Mouse (Mus musculus) frontal cortex, postnatal 14 days (tissue): ENCODE results near the gene Tjp2.
"Not testable (repeated sequence)": the region's sequence is repeated elsewhere in the genome, so short reads cannot be mapped to it uniquely, and the experiment has no call there.

Experiments used
- DNase-seq, 2 experiments: peaks; one replicate each; pipeline ENCODE4 v3.0.0; 2022; ENCODE audit warnings: low spot score in 2 of 2

Gene Tjp2

DNA sequence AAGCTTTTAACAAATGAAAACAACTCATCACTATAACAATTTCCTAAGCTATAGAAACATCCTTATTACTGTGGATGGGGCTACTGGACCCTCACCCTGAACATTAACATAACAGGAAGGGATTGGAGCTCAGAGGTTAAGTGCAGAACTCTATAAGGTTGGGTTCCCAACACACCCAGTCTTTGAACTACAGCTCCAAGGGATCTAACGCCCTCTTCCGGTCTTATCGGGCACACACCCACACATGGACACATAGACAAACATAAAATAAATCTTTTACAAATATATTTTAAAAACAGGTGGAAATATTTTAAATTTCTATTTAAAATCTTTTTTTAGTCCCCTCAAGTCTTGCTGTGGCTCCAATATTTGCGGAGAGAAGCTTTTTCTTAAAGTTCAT, 3.4 kb downstream of the Tjp2 start:
- no peak for DNase-seq

DNA sequence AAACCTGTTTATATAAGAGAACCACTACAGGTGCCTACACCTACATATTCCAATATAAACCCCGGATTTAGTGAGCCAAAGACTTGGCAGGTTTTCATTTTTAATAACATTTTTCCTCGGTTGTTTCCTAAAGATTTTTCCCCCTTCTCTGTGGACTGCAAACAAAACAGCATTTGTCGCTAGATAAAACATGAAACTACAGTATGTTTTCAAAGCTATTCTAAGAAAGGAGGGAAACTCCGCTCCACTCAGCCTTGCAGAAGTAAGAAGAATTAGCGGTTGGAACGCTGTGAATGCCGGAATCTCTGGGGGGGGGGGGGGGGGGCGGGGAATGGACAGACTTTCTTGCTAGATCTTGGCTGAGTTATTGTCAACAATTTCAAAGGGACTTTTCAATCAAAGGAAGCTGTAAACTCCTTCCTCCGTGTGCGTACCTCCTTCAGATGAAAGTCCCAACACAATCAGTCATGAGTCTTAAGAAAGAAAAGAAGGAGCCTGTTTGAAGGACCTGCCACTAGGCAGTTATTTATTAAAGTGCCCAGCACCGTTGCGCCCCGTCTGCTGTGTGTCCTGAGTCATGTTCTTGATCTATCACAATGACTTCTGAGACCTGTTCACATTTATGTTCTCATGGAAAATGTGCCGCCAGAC, 3.9 kb downstream of the Tjp2 start:
- DNase-seq = no peak

DNA sequence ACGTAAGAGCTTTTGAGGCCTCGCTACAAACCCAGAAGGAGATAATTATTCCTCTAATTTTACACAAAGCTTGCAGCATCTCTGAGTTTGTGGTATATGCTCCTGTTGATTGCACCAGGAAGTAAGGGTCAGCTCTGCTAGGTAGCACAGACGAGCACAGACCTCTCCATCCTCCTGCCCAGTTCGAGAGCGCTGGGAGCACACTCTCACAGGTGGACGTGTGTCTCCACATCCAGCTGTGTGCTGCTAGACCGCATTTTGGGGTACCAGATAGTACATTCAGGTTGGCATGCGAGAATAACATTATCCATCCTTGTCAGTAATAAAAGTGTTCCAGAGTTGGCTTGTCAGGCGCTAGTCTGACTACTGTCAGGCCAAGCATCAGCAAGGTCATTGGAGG, 5.8 kb downstream of the Tjp2 start:
- DNase-seq = no peak

DNA sequence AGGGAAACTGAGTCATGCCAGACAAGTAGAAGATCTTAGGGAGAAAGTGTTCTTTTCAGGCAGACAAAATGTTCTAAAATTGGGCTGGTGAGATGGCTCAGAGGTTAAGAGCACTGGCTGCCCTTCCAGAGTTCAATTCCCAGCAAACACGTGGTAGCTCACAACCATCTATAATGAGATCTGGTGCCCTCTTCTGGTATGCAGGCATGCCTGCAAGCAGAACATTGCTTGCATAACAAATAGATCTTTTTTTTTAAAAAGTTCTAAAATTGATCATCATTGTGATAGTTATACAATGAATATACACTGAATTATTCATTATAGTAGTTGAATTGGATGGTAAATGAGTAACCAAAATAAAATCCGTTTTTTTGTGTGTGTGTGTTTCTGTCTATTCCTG, 6.5 kb downstream of the Tjp2 start:
- no peak for DNase-seq

DNA sequence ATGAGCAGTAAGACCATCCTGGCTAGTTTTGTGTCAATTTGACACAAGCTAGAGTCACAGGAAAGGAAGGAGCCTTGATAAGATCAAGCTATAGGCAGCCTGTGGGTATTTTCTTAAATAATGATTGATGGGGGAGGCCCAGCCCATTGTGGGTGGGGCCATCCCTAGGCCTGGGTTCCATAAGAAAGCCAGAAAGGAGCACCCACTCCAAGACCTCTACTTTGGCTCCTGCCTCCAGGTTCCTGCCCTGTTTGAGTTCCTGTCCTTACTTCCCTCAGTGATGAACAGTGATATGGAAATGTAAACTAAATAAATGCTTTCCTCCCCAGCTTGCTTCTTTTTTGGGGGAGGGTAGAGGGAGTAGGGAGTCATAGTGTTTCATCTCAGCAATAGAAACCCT, 7.0 kb downstream of the Tjp2 start:
- no peak for DNase-seq

DNA sequence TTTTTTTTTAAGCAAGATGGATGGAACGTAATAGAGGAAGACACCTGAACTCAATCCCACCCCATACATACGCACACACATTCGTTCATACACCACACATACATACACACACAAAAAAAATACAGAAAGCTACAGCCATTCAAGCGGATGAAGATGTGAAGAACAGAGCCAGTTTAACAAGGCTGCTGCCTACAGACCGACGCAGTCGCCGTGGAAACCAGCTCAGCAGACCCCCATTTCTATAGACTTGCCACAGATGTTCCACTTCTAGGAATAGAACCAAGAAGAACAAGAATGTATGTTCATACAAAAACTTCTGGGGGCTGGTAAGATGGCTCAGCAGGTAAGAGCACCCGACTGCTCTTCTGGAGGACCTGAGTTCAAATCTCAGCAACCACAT, 8.1 kb downstream of the Tjp2 start:
- DNase-seq = no peak

DNA sequence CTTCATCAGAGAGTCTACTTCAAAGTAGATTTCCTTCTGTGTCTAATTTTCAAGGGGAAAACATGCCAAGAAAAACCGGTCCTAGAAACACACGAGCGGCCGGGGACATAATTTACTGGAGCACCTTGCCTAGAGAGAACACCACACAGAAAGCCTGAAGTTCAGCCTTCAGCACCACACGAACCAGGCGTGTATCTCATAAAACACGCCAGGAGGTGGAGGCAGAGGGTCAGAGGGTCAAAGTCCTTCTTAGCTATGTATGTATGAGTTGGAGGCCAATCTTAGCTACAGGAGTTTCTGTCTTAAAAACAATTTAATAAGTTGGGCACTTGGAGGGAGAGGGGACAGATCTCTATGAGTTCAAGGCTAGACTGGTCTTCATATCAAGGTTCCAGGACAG, 9.9 kb downstream of the Tjp2 start:
- no peak for DNase-seq

DNA sequence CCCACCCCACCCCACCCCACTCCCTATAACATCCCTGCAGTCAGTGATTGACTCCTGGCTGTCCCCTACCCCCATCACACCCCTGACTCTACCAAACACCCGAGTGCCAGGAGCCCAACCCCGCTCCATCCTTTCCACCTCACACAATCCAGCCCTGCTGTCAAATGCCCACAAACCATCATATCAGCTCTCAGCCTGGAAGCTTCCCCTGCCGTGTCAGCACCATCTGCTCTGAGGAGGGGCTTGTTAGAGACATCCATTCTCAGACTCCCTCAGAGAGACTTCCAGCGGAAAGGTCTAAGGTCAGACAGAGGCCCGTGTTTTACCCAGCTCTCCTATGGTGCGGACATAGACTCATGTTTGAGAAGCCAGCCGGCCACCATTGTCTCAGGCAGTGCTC, 11.5 kb downstream of the Tjp2 start:
- no peak for DNase-seq

DNA sequence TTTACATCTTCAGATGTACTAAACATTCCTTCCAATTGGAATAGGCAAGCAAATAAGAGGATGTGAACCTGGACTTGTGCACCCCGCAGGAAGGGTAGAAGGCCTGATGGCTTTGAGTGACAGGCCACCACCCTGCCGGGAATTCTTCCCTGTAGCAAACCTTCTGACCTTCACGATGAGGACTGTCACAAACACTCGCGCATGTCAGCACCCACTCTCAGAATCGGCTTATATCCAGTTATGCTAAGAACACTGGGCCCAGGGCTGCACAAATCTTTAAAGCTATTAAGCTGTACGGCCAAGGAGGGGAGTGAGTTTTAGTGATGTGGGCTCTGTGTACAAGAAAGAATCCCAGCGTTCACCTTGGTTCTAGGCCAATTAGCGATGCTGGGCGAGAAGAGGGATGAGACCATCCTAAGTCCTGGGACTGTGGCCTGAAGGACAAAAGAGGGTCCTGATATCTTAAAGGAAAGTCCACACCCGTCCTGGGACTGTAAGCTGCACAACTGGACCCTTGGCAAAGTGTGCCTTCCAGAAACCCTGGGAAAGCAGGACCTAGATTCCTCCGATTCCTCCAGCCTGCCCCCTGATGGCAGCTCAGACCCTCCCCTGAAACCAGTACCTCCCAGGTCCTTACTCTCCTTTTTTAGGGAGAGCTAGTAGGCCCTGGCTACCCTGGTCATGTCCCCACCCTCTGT, 12.1 kb downstream of the Tjp2 start:
- no peak for DNase-seq

DNA sequence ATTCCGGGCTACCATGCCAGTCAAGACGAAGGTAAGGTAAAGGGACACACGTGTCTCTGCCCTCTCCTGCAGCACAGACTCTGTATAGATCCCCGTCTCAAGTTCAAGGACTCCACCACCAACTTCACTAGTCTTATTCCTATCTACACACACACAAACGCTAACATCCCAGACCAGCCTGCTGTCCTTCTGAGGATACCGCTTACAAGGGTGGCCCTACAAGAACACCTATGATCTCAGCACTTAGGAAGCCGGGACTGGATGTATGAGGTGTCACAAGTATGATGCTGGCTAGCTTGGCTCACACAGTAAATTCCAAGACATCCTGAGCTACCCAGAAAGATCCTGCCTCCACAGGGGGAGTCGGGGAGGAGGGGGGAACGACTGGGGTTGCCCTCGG, 13.7 kb downstream of the Tjp2 start:
- no peak for DNase-seq

DNA sequence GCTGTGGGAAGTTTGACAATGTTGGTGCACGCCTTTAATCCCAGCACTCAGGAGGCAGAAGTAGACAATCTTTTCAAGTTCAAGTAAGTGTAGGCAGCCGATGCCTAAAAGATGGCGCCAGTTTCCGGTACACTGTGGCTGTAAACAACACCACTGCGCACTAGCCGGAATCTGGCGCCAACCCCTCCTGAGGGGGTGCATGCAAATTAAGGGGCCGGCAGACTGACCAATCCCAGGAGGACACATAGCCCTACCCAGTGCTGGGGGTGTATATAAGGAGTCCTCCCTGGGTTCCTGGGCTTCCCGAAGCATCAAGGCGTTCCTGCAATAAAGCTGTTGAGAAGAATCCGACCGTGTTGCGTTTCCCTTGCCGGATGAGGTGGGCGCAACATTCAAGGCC, 15.3 kb downstream of the Tjp2 start:
- DNase-seq = no peak

DNA sequence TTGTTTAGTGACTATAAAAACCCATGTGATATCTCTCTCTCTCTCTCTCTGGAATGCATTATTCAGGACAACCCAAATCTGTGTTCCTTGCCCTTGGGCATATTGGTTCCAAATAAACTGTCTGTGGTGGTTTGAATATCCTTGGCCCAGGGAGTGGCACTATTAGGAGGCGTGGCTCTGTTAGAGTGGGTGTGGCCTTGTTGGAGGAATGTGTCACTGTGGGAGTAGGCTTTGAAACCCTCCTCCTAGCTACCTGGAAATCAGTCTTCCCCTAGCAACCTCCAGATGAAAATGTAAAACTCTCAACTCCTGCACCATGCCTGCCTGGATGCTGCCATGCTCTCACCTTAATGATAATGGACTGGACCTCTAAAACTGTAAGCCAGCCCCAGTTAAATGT, 16.9 kb downstream of the Tjp2 start:
- no peak for DNase-seq

DNA sequence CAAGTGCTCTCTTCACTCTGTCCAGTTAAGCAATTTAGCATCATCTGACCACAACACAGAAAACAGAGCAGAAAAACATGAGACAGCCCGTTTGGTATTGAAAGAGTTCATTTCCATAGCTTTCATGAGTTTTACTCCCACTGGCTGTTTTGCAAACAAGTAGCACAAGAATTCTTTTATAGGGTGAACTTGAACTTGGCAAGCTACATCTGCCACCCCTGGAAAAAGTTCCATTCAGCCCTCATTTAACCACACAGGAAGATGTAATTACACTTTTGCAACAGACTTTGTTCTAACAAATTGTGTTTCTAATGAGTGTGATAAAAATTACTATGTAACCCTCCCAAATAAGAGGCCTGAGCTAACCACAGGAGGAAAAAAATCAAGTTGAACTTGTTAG, 19.8 kb downstream of the Tjp2 start:
- DNase-seq = no peak

DNA sequence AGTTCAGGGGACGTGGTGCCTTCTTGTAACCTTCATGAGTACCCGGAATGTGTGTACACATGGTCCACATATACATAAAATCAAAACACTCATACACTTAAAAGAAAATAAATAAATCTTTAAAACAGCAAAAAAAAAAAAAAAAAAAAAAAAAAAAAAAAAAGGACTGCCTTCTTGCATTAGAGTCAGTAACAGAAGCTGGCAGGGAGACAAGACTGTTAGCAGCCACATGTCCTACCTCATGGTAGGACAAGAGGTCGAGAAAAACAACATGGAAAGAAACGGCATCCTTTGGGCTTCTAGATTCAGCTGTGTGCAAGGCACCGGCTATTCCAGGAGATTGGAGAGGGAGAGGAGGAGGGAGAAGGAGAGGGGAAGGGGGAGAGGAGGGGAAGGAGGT, 23.0 kb downstream of the Tjp2 start:
- DNase-seq = no peak

DNA sequence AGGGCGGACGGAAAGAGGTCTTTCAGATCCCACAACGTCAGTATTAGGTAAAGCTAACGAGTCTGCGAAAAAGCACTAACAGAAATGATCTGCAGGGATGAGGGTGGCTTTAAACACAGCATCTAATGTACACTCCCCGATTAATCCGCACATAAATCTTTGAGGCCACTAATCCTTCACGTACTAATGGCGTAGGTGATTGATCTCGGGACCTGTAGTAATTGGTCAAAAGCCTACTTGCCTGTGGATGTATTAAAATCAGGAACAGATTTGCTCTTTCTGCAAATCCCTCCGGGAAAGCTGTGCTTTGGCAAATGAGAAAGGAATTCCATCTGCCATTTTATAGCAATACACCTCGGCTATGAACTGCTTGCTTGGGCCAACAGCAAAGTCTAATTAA, 24.3 kb downstream of the Tjp2 start:
- no peak for DNase-seq

DNA sequence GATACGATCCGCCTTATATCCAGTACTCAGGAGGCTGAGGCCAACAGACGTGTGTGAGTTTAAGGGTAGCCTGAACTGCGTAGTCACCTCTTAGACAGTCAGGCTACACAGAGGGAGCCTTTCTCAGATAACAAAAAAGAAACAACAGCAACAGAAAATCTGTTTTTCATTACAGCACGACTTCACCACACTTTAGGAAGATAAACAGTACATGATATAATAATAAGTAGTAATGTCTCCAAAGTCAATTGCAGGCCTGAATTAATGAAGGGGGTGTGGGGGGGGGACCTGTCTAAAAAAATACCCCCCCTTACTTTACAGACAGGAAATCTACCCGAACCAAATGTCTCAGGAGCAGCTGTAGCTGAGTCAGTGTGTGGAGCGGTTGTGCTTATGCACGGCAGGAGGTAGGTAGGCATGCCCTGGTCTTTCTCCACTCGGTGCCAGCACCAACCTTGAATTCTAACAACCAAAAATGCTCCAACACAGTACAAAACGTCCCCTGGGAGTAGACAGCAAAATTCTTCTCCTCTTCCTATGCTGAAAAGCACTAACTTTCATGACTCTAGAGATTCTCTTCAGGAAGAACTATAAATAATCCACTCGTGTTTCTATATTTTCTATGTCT, 26.0 kb downstream of the Tjp2 start:
- DNase-seq = no peak

DNA sequence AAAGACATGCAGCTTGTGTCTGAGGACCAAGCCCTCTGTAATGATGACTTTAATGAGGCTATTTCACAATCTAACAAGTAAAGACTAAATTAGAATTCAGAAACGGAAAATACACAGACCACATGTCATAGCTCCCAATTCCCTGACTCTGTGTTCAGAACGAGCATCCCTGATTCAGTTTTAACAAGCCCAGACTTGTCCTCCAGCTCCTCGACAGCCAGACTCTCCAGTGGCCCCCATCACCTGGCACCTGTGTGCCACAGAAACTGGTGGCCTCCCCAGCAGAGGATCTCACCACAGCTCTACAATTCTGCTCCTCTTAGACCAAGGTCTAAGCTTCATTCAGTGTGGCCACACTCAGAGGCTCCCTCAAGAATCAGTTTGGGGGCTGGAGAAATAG, 27.5 kb downstream of the Tjp2 start:
- no peak for DNase-seq

DNA sequence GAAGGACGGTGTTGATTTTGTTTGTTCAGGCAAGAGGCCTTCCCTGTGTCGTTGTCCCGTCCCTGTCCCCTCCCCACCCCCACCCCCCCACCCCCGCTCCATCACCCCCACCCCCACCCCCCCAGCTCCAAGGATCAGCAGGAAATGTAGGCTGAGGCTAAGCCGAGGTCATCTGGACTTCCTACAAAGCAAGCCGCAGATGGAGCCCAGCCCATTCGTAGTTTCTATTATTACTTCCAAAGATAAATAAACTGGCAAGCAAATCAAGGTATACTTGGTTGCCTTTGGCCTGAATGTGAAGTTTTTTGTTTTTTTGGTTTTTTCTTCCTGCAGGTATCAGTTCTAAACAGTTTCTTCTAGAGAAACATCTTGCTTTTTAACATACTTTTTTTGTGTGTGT, 29.6 kb downstream of the Tjp2 start:
- DNase-seq = no peak

DNA sequence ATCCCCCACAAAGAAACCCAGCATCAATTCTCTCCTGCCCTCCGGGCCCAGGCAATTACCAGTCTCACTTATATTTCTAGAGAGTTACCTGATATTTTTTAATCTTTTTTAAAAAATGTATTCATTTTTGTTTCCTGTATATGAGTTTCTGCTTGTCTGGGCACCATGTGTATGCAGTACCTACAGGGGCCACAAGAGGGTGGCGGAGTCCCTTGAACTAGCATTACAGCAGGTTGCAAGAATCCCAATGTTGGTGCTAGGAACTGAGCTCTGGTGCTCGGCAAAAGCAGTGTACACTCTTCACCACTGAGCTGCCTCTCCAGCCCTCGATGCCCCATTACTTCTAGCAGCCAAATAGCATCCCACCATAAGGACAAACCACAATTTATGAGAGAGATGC, 30.6 kb downstream of the Tjp2 start:
- no peak for DNase-seq

DNA sequence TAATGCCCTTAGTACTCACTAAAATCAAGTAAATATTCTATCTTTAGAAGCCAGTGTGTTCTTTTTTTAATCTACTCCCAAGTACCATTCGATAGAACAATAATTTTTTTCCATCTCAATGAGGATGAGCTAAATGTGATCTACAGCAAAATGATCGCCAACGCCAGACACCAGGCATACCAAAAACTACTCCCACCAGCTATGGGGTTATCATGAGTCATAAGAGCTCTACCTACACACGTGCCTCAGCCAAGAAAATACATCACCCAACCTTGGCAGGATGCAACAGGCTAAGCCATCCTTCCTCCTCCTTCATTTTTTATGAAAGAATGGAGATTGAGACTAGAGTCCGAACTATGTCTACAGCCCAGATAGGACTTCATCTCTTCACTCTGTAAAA, 31.9 kb downstream of the Tjp2 start:
- DNase-seq = no peak

DNA sequence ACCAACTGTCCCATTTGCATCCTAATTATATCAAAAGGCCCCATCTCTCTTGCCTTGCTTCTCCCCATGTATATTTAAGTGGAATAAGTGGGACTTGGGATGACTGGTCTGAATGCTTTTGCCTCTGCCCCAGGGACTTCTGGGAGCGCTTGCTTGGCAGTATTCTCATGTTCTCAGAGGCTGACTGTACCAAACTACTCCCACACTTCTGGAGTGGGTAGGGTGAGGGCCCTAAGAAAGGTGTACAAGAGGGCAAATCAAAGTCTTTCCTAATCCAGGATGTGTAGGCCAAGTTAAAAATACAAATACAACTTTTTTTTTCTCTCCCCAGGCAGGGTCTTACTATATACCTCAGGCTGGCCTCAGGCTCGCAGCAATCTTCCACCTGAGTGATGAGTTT, 37.0 kb downstream of the Tjp2 start:
- no peak for DNase-seq

DNA sequence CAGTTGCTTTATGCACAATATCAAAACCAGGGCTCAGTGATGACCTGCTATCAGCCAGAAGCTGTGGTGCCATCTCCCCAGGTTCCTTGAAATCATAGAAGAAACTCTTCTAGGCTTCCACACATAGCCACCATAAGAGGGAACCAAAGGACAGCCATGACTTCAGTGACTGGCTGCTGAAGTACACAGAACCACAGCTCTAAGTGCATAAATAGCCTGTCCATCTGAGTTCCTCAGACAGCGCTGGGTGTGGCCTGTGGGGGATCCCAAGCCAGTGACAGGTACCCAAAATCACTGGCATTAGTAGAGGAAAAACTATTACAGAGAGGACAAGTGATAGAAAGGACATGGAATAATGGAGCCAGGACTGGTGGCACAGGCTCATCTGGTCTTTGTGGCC, 37.5 kb downstream of the Tjp2 start:
- not testable (repeated sequence) for DNase-seq

DNA sequence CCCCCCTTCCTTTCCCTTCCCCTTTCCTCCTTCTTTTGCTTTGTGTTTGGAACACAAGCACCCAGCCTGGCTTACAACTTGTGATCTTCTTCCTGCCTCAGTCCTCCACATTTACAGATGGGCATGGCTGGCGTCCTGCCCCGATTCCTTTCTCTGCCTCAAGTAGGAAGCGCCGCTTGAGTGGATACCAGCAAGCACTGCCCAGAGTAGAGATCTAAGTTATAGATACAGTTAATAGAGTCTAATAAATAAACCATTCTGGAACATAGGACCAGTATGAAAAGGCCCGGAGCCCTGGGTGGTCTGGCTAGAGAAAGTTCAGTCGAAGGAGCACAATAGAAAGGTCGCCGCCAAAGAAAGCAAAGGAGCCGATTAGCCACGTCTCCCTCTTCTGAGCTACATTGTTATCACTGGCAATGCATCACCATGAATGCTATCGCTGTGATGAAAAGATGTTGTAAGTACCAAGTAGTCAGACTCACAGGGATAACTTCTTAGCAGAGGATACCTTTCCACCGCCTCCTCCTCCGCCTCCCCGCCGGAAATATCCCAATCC, 41.1 kb downstream of the Tjp2 start:
- no peak for DNase-seq
